Mouse (Mus musculus): Measurements from ENCODE around the gene Vmn1r117. TPM values are rescaled to one million over a fixed set of nuclear protein-coding genes. Genes with fewer than 3 reads are reported as not detected.

Gene Vmn1r117
- polyA plus RNA-seq (2012) = not detected in 2 replicates

GRCm38 (mm10) chr7:20884021-20884420 lies at the start of gene Vmn1r117:
Gene Vmn1r117 (minus strand): TSS chr7:20884121.

GRCm38 (mm10) chr7:20912247-20912646 lies 28.3 kb upstream of the Vmn1r117 start, which contains the start of gene Vmn1r118:
Gene Vmn1r118 (minus strand): TSS chr7:20912347.

GRCm38 (mm10) chr7:20871956-20872355 lies 12.0 kb downstream of the Vmn1r117 start, which contains the start of gene Vmn1r116:
Gene Vmn1r116 (plus strand): TSS chr7:20872256.

GRCm38 (mm10) chr7:20844885-20845284 lies 39.0 kb downstream of the Vmn1r117 start, which contains the start of gene Vmn1r115:
Gene Vmn1r115 (minus strand): TSS chr7:20844985.

Other genes starting within 250 kb of the Vmn1r117 start
- gene Vmn1r107, start 215.2 kb downstream of the Vmn1r117 start, polyA plus RNA-seq (2012) = not detected in 2 replicates
- gene Vmn1r111, start 180.9 kb downstream of the Vmn1r117 start, polyA plus RNA-seq (2012) = not detected in 2 replicates
- not detected in 2 replicates for gene Gm10668, start 153.5 kb downstream of the Vmn1r117 start, polyA plus RNA-seq (2012)
- not detected in 2 replicates for gene Vmn1r112, start 112.9 kb downstream of the Vmn1r117 start, polyA plus RNA-seq (2012)
- gene Vmn1r113, start 96.8 kb downstream of the Vmn1r117 start, polyA plus RNA-seq (2012) = not detected in 2 replicates
- not detected in 2 replicates for gene Vmn1r114, start 71.9 kb downstream of the Vmn1r117 start, polyA plus RNA-seq (2012)
- gene Vmn1r115, start 39.1 kb downstream of the Vmn1r117 start, polyA plus RNA-seq (2012) = not detected in 2 replicates
- not detected in 2 replicates for gene Vmn1r116, start 11.9 kb downstream of the Vmn1r117 start, polyA plus RNA-seq (2012)
- gene Vmn1r118, start 28.2 kb upstream of the Vmn1r117 start, polyA plus RNA-seq (2012) = not detected in 2 replicates
- gene Vmn1r119, start 128.3 kb upstream of the Vmn1r117 start, polyA plus RNA-seq (2012) = 0.22 TPM in 1 of 2 replicates, not detected in the other
- gene Vmn1r120, start 169.7 kb upstream of the Vmn1r117 start, polyA plus RNA-seq (2012) = not detected in 2 replicates
- gene Vmn1r121, start 214.4 kb upstream of the Vmn1r117 start, polyA plus RNA-seq (2012) = not detected in 2 replicates

Data from megakaryocyte-erythroid progenitor cell, adult 5 weeks (primary cell).